Mouse (Mus musculus) E14TG2a.4 (cell line): ENCODE measurements around the gene Dppa4.

ENCODE experiments used
- CTCF ChIP-seq: conservative IDR thresholded peaks from 2 replicates; pipeline ENCODE4 v1.5.1; 2014; ENCODE audit warnings: low read length
- NANOG ChIP-seq: IDR thresholded peaks from 2 replicates; pipeline ENCODE4 v1.6.1; 2014; ENCODE audit warnings: borderline replicate concordance, low read length, mixed read lengths

DNA sequence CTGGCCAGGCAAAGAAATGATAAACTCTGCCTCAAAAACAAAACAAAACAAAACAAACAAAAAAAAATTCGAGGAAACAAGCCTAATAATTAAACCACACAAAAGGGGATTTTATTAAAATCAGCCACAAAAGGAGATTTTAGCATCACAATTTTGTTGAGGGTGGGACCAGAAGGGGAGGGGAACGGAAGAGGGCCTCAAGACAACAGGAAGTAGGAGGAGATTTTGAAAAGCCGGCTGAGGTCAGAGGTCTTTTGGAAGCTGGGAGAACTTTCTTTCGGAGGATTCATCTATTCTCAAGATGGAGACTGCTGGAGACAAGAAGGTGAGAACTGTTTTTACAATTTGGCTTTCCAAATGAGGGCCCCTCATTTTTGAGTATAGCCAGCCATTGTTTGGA lies at the start of gene Dppa4:
- no peak for TF ChIP-seq CTCF
- no peak for TF ChIP-seq NANOG
